Mouse (Mus musculus) stomach, postnatal 0 days (tissue): ENCODE data around the gene Ccl5. TPM values are rescaled to one million over a fixed set of nuclear protein-coding genes. Genes with fewer than 3 reads are reported as not detected.

ENCODE experiments used
- ATAC-seq: fragments of 200-750 bp; cut with Nextera tagmentation; 2 replicates; pipeline ENCODE4 v1.8.0; 2017; ENCODE audit not compliant: low FRiP score, low TSS enrichment
- DNase-seq: peaks from one replicate; pipeline ENCODE4 v3.0.0-alpha.2; 2016; ENCODE audit warnings: low spot score
- H3K27ac ChIP-seq: fragments of 300-500 bp; sonication (generic); replicated peaks from 2 replicates; pipeline ENCODE4 v1.5.1; 2014; ENCODE audit warnings: mild to moderate bottlenecking, control low read depth
- H3K27me3 ChIP-seq: fragments of 300-500 bp; sonication (generic); 2 replicates; pipeline ENCODE4 v1.6.1; 2014; ENCODE audit warnings: low read length; ENCODE audit not compliant: control insufficient read depth, insufficient read depth
- H3K36me3 ChIP-seq: fragments of 300-500 bp; sonication (generic); 2 replicates; pipeline ENCODE4 v1.6.1; 2014; ENCODE audit warnings: low read length, mixed read lengths; ENCODE audit not compliant: control insufficient read depth, insufficient read depth
- H3K4me1 ChIP-seq: fragments of 300-500 bp; sonication (generic); replicated peaks from 2 replicates; pipeline ENCODE4 v1.6.1; 2014; ENCODE audit warnings: antibody characterized with exemption; ENCODE audit not compliant: control insufficient read depth, insufficient read depth
- H3K4me2 ChIP-seq: fragments of 300-500 bp; sonication (generic); replicated peaks from 2 replicates; pipeline ENCODE4 v1.6.1; 2014; ENCODE audit warnings: low read depth, mild to moderate bottlenecking, control low read depth, moderate library complexity
- H3K4me3 ChIP-seq: fragments of 300-500 bp; sonication (generic); 2 replicates; pipeline ENCODE4 v1.5.1; 2014; ENCODE audit warnings: low read depth, low read length, control low read depth
- H3K9ac ChIP-seq: fragments of 300-500 bp; sonication (generic); 2 replicates; pipeline ENCODE4 v1.6.1; 2014; ENCODE audit warnings: mild to moderate bottlenecking, low read length, control low read depth, mixed read lengths
- H3K9me3 ChIP-seq: fragments of 300-500 bp; sonication (generic); 2 replicates; pipeline ENCODE4 v1.6.1; 2016; ENCODE audit warnings: low read length; ENCODE audit not compliant: control insufficient read depth
- CTCF ChIP-seq: IDR thresholded peaks from 2 replicates; pipeline ENCODE4 v1.5.1; 2016; ENCODE audit warnings: antibody characterized with exemption, low read depth, mild to moderate bottlenecking, moderate library complexity
- EP300 ChIP-seq: optimal IDR thresholded peaks from 2 replicates; pipeline ENCODE3; 2016; ENCODE audit warnings: antibody characterized with exemption
- WGBS: fragments of 180-500 bp; shearing (Covaris S2); extraction: QIAGEN DNeasy Blood & Tissue Kit; methylation state at CpG from one replicate; pipeline ENCODE4 v1.1.7; 2014; 5-methylcytosine and 5-hydroxymethylcytosine counted together
- polyA plus RNA-seq: library from polyadenylated mRNA; unstranded; fragments of >200 nt; fragmentation: Nextera tagmentation; extraction: Ambion mirVana; gene quantifications from 2 replicates; pipeline ENCODE4 v1.2.1, GENCODE M21; 2015

Gene Ccl5
- polyA plus RNA-seq, 1 experiment from 2014 or later, result 1.1 TPM

DNA sequence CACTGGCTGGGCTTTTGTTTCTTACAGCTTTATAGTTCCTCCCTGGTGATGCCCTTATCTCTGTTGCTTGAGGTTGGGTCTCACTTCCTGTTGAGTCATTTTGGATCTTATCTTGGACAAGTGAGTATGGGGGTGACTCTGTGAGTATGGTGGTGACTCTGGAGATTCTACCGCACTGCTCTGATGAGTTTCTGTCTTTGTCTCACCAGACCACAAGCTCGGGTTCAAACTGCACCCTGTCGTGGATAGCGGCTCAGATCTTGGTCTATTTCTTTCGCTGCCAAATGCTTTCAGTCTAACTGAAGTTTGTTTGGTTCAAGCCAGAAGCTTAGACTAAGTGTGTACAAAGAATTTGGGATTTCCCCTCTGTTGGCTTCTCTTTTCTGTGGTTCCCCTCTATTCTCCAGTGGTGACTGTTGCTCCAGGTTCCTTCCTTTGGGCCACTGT is 19.9 kb upstream of the Ccl5 start:
- Histone ChIP-seq H3K9ac (no peak overlapping the region), H3K4me1 (no peaks in the 10 kb centered on the region), H3K36me3 (no peaks in the 10 kb centered on the region), H3K27ac (no peak overlapping the region), H3K27me3 (no peaks in the 10 kb centered on the region), H3K4me3 (no peak overlapping the region), H3K4me2 (no peak overlapping the region), H3K9me3 (no peaks in the 10 kb centered on the region)
- no peak for TF ChIP-seq EP300
- no peak for TF ChIP-seq CTCF
- 72% methylated on average over 5 of the region's 5 CpGs for WGBS
- ATAC-seq (no peak), DNase-seq (no peak)

GRCm38 (mm10) chr11:83544214-83544613 is 13.9 kb upstream of the Ccl5 start:
- TF ChIP-seq EP300 (no peak), CTCF (no peak)
- Histone ChIP-seq H3K36me3 (no peaks in the 10 kb centered on the region), H3K9me3 (no peaks in the 10 kb centered on the region), H3K4me3 (no peak overlapping the region), H3K4me2 (no peak overlapping the region), H3K4me1 (no peaks in the 10 kb centered on the region), H3K9ac (no peak overlapping the region), H3K27ac (no peak overlapping the region), H3K27me3 (no peaks in the 10 kb centered on the region)
- no peak for DNase-seq
- 44% methylated on average over 3 of the region's 3 CpGs for WGBS
- ATAC-seq, result no peak

- Histone ChIP-seq H3K27me3 (no peaks in the 10 kb centered on the region), H3K4me3 (no peak overlapping the region), H3K9ac (no peak overlapping the region), H3K36me3 (no peaks in the 10 kb centered on the region), H3K27ac (no peak overlapping the region), H3K4me2 (no peak overlapping the region), H3K4me1 (no peaks in the 10 kb centered on the region), H3K9me3 (no peaks in the 10 kb centered on the region)
- DNase-seq (no peak), ATAC-seq (no peak)
- TF ChIP-seq EP300, result no peak
- 76% methylated on average over 3 of the region's 3 CpGs for WGBS
Measured at GRCm38 (mm10) chr11:83541415-83541814, 11.1 kb upstream of the Ccl5 start.

GRCm38 (mm10) chr11:83540931-83541330 is 10.6 kb upstream of the Ccl5 start:
- DNase-seq, result no peak

DNA sequence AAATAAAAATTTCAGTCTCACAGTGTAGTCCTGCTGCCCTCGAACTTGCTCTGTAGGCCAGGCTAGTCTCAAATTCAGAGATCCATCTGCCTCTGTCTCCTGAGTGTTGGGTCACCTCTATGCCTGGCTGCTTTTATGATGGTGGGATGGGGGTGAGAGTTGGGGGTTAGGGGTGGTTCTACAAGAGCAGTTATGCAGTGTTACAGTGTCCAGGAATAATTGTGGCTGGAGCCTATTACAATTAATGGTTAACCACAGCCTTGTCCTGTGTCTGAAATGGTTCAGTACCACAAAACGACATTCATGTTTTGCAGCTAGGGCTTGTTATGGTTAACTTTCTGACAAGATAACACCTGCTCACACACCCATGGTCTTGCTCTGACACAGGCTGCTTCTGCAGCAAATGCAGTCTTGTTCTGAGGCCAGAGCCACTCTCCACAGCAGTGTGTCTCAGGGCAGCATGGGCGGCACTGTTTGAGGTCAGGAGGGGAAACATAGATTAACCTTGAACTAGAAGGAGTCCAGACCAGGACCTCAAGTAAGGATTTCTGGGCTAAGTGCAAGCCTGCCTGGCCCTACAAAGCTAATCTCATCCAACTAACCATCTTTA is 8.5 kb upstream of the Ccl5 start:
- 0 out of 2 replicates have a peak, but pooled peaks cover 2% of the 10 kb centered on the region for H3K4me1 ChIP-seq
- no peak overlapping the region for H3K9ac ChIP-seq
- DNase-seq, result no peak
- no peak for TF ChIP-seq CTCF
- TF ChIP-seq EP300, result no peak
- no peaks in the 10 kb centered on the region for H3K27me3 ChIP-seq
- H3K4me2 ChIP-seq, result no peak overlapping the region
- 58% methylated on average over 3 of the region's 3 CpGs for WGBS
- no peak overlapping the region for H3K4me3 ChIP-seq
- no peak overlapping the region for H3K27ac ChIP-seq
- no peaks in the 10 kb centered on the region for H3K36me3 ChIP-seq
- no peak for ATAC-seq
- H3K9me3 ChIP-seq, result no peaks in the 10 kb centered on the region

More at GRCm38 (mm10) chr11:83540931-83541330, 10.6 kb upstream of the Ccl5 start:
- Histone ChIP-seq H3K9me3 (no peaks in the 10 kb centered on the region), H3K4me3 (no peak overlapping the region), H3K9ac (no peak overlapping the region), H3K36me3 (no peaks in the 10 kb centered on the region), H3K27ac (no peak overlapping the region), H3K4me1 (no peaks in the 10 kb centered on the region), H3K4me2 (no peak overlapping the region), H3K27me3 (no peaks in the 10 kb centered on the region)
- WGBS, result 96% methylated on average over 2 of the region's 2 CpGs
- ATAC-seq, result no peak
- no peak for TF ChIP-seq EP300
- TF ChIP-seq CTCF, result no peak

- no peak overlapping the region for H3K9ac ChIP-seq
- no peaks in the 10 kb centered on the region for H3K9me3 ChIP-seq
- no peaks in the 10 kb centered on the region for H3K27me3 ChIP-seq
- 67% methylated on average over 3 of the region's 3 CpGs for WGBS
- DNase-seq (no peak), ATAC-seq (no peak)
- no peak overlapping the region for H3K27ac ChIP-seq
- no peaks in the 10 kb centered on the region for H3K36me3 ChIP-seq
- no peak overlapping the region for H3K4me3 ChIP-seq
- no peak for TF ChIP-seq EP300
- TF ChIP-seq CTCF, result no peak
- 0 out of 2 replicates have a peak, but pooled peaks cover 2% of the 10 kb centered on the region for H3K4me1 ChIP-seq
- no peak overlapping the region for H3K4me2 ChIP-seq
Measured at GRCm38 (mm10) chr11:83536831-83537230, 6.5 kb upstream of the Ccl5 start.
